Mouse (Mus musculus) left cerebral cortex, postnatal 4 days (tissue): ENCODE data around the gene Castor1. TPM values are rescaled to one million over a fixed set of nuclear protein-coding genes. Genes with fewer than 3 reads are reported as not detected.
A peak's percentile ranks its signal among the peaks of the same experiment; 100 is the strongest.

ENCODE experiments used
- DNase-seq: peaks from one replicate; pipeline ENCODE4 v3.0.0-alpha.2; 2022
- intact Hi-C: fragments of 180-260 bp; cut with DNase I; formaldehyde crosslinking; loops from one replicate; pipeline ENCODE4 v1.15.1; 2025
- total RNA-seq, 2 experiments: library from RNA; stranded (reverse); gene quantifications; 2 replicates each; pipeline ENCODE4 v1.2.3; 2021

Castor1 gene
- total RNA-seq, 2 experiments from 2014 or later = 1.8 to 1.9 TPM

GRCm38 (mm10) chr11:4260463-4261187 lies 42.6 kb downstream of the Castor1 start:
- intact Hi-C loops = loop anchor here (10.0 kb wide), 1 partner anchor 604 kb away; no protein-coding TSS in a partner anchor
- peak; percentile 41 for DNase-seq

- DNase-seq = peak; percentile 56
- intact Hi-C loops = loop anchor here (10.0 kb wide), 1 partner anchor 604 kb away; no protein-coding TSS in a partner anchor
Measured at GRCm38 (mm10) chr11:4261188-4261494, 43.1 kb downstream of the Castor1 start.

GRCm38 (mm10) chr11:4261969-4262368 lies 43.9 kb downstream of the Castor1 start:
- intact Hi-C loops = loop anchor here (10.0 kb wide), 1 partner anchor 603 kb away; no protein-coding TSS in a partner anchor
- peak; percentile 87 for DNase-seq

- intact Hi-C loops = loop anchor here (10.0 kb wide), 1 partner anchor 602 kb away; no protein-coding TSS in a partner anchor
- DNase-seq = no peak
Measured at GRCm38 (mm10) chr11:4262847-4263246, 44.8 kb downstream of the Castor1 start.

GRCm38 (mm10) chr11:4263296-4263695 lies 45.3 kb downstream of the Castor1 start:
- intact Hi-C loops = loop anchor here (10.0 kb wide), 1 partner anchor 602 kb away; no protein-coding TSS in a partner anchor
- no peak for DNase-seq

GRCm38 (mm10) chr11:4264066-4264465 lies 46.0 kb downstream of the Castor1 start:
- intact Hi-C loops = loop anchor here (10.0 kb wide), 1 partner anchor 601 kb away; no protein-coding TSS in a partner anchor
- DNase-seq = no peak

- no peak for DNase-seq
- intact Hi-C loops = loop anchor here (10.0 kb wide), 1 partner anchor 598 kb away; no protein-coding TSS in a partner anchor
Measured at GRCm38 (mm10) chr11:4266271-4267201, 48.5 kb downstream of the Castor1 start.

- intact Hi-C loops = loop anchor here (10.0 kb wide), 1 partner anchor 598 kb away; no protein-coding TSS in a partner anchor
Measured at GRCm38 (mm10) chr11:4267202-4267578, 49.2 kb downstream of the Castor1 start.

GRCm38 (mm10) chr11:4268500-4268899 lies 50.5 kb downstream of the Castor1 start:
- intact Hi-C loops = loop anchor here (10.0 kb wide), 1 partner anchor 596 kb away; no protein-coding TSS in a partner anchor
- no peak for DNase-seq

More at GRCm38 (mm10) chr11:4267202-4267578, 49.2 kb downstream of the Castor1 start:
- no peak for DNase-seq

GRCm38 (mm10) chr11:4270744-4271459 lies 52.9 kb downstream of the Castor1 start:
- no peak for DNase-seq
- intact Hi-C loops = no loop called here

GRCm38 (mm10) chr11:4271544-4271943 lies 53.5 kb downstream of the Castor1 start:
- DNase-seq = no peak
- intact Hi-C loops = no loop called here

Other genes starting within 250 kb of the Castor1 start
- not detected for gene 4930556J24Rik, start 241.4 kb upstream of the Castor1 start, total RNA-seq
- gene Gal3st1, start 234.6 kb upstream of the Castor1 start, total RNA-seq = 1 to 10 TPM; 4.6 to 5.4 TPM
- not detected for gene Sec14l4, start 186.8 kb upstream of the Castor1 start, total RNA-seq
- 1 to 10 TPM; 2.3 to 4.5 TPM for gene Sec14l3, start 153.4 kb upstream of the Castor1 start, total RNA-seq
- gene Mtfp1, start 122.8 kb upstream of the Castor1 start, total RNA-seq = 10 to 100 TPM; 15.3 to 16.3 TPM
- 1 to 10 TPM; 6.8 to 8.3 TPM for gene Sec14l2, start 94.8 kb upstream of the Castor1 start, total RNA-seq
- gene Rnf215, start 83.0 kb upstream of the Castor1 start, total RNA-seq = 10 to 100 TPM; 57.0 to 58.6 TPM
- gene Ccdc157, start 57.9 kb upstream of the Castor1 start, total RNA-seq = 10 to 100 TPM; 12.1 to 13.5 TPM
- gene Sf3a1, start 57.9 kb upstream of the Castor1 start, total RNA-seq = 10 to 100 TPM; 75.5 to 93.4 TPM
- gene Tbc1d10a, start 31.4 kb upstream of the Castor1 start, total RNA-seq = 10 to 100 TPM; 25.7 to 26.8 TPM
- gene Osm, start 18.2 kb downstream of the Castor1 start, total RNA-seq = under 1 TPM in 1 of 2 experiments, not detected in 1; 0.30 TPM
- under 1 TPM; 0.08 TPM for gene Lif, start 39.3 kb downstream of the Castor1 start, total RNA-seq
- not detected for gene Hormad2, start 222.9 kb downstream of the Castor1 start, total RNA-seq